Mouse (Mus musculus) liver, postnatal 0 days (tissue): ENCODE results near the gene Stx1a. TPM values are rescaled to one million over a fixed set of nuclear protein-coding genes. Genes with fewer than 3 reads are reported as not detected.
A peak's percentile ranks its signal among the peaks of the same experiment; 100 is the strongest.

Experiments used
- ATAC-seq: fragments of 200-750 bp; cut with Nextera tagmentation; 2 replicates; pipeline ENCODE4 v1.8.0; 2017; ENCODE audit warnings: mild to moderate bottlenecking, moderate library complexity
- DNase-seq: peaks from one replicate; pipeline ENCODE4 v3.0.0-alpha.2; 2016
- H3K27ac ChIP-seq: fragments of 300-500 bp; sonication (generic); 2 replicates; pipeline ENCODE4 v1.5.1; 2014; ENCODE audit warnings: antibody characterized with exemption, moderate library complexity, mild to moderate bottlenecking, low read depth
- H3K27me3 ChIP-seq: fragments of 300-500 bp; sonication (generic); 2 replicates; pipeline ENCODE4 v1.6.1; 2014; ENCODE audit warnings: low read length, control low read depth, mixed read lengths; ENCODE audit not compliant: insufficient read depth
- H3K36me3 ChIP-seq: fragments of 300-500 bp; sonication (generic); replicated peaks from 2 replicates; pipeline ENCODE4 v1.6.1; 2014; ENCODE audit warnings: mild to moderate bottlenecking, control low read depth, low read length, moderate library complexity, mixed read lengths; ENCODE audit not compliant: insufficient read depth
- H3K4me1 ChIP-seq: fragments of 300-500 bp; sonication (generic); 2 replicates; pipeline ENCODE4 v1.6.1; 2014; ENCODE audit warnings: antibody characterized with exemption, mild to moderate bottlenecking, control low read depth; ENCODE audit not compliant: insufficient read depth
- H3K4me2 ChIP-seq: fragments of 300-500 bp; sonication (generic); 2 replicates; pipeline ENCODE4 v1.6.1; 2014; ENCODE audit warnings: low read depth, mild to moderate bottlenecking, low read length, moderate library complexity, mixed read lengths
- H3K4me3 ChIP-seq: fragments of 300-500 bp; sonication (generic); 2 replicates; pipeline ENCODE4 v1.5.1; 2014; ENCODE audit warnings: low read depth, low read length
- H3K9ac ChIP-seq: fragments of 300-500 bp; sonication (generic); replicated peaks from 2 replicates; pipeline ENCODE4 v1.6.1; 2014; ENCODE audit warnings: mild to moderate bottlenecking, moderate library complexity
- H3K9me3 ChIP-seq: fragments of 300-500 bp; sonication (generic); 2 replicates; pipeline ENCODE4 v1.6.1; 2016; ENCODE audit warnings: mild to moderate bottlenecking, control low read depth, low read length, mixed read lengths
- CTCF ChIP-seq: sonication (generic); IDR thresholded peaks from 2 replicates; pipeline ENCODE4 v1.5.1; 2016; ENCODE audit warnings: antibody characterized with exemption, low read depth
- EP300 ChIP-seq: IDR thresholded peaks from 2 replicates; pipeline ENCODE4 v1.6.1; 2016; ENCODE audit warnings: antibody characterized with exemption, low read depth, mild to moderate bottlenecking
- whole genome bisulfite sequencing: fragments of 180-500 bp; shearing (Covaris S2); extraction: QIAGEN DNeasy Blood & Tissue Kit; methylation state at CpG from one replicate; pipeline ENCODE4 v1.1.7; 2014; ENCODE audit not compliant: insufficient replicate concordance; 5-methylcytosine and 5-hydroxymethylcytosine counted together
- polyA plus RNA-seq: library from polyadenylated mRNA; unstranded; fragments of >200 nt; fragmentation: Nextera tagmentation; extraction: Ambion mirVana; gene quantifications from 2 replicates; pipeline ENCODE4 v1.2.1, GENCODE M21; 2015

Gene Stx1a
- polyA plus RNA-seq, 1 experiment from 2014 or later, result 2.3 TPM

GRCm38 (mm10) chr5:135086871-135087270, 63.6 kb downstream of the Stx1a start:
- no peak overlapping the region for H3K4me2 ChIP-seq
- no peak for ATAC-seq
- no peak overlapping the region for H3K27ac ChIP-seq
- no peak for TF ChIP-seq CTCF
- no peak for TF ChIP-seq EP300
- 55% methylated on average over 4 of the region's 4 CpGs for WGBS
- no peaks in the 10 kb centered on the region for H3K4me1 ChIP-seq
- no peaks in the 10 kb centered on the region for H3K9me3 ChIP-seq
- no peaks in the 10 kb centered on the region for H3K36me3 ChIP-seq
- H3K4me3 ChIP-seq, result no peak overlapping the region
- peaks cover 31% of the 10 kb centered on the region for H3K27me3 ChIP-seq
- no peak overlapping the region for H3K9ac ChIP-seq
- no peak for DNase-seq

GRCm38 (mm10) chr5:135089653-135090052, 66.4 kb downstream of the Stx1a start, which contains the start of gene Mlxipl:
TSS of gene Mlxipl (plus strand) at chr5:135089890.
- H3K4me3 ChIP-seq, result no peak within 1 kb of the TSS
- peak; percentile 39 for DNase-seq
- TF ChIP-seq CTCF (0 out of 2 replicates have a peak, but pooled peaks have one; percentile 5), EP300 (no peak)
- H3K9me3 ChIP-seq, result no peaks in the 10 kb centered on the region
- WGBS, result 6% methylated on average over 37 of the region's 39 CpGs
- no peaks in the 10 kb centered on the region for H3K4me1 ChIP-seq
- no peak within 1 kb of the TSS for H3K27ac ChIP-seq
- ATAC-seq, result peak; percentile 86
- no peaks in the 10 kb centered on the region for H3K36me3 ChIP-seq
- peaks cover 38% of the 10 kb centered on the region for H3K27me3 ChIP-seq
- H3K4me2 ChIP-seq, result 0 out of 2 replicates have a peak within 1 kb of the TSS, but pooled peaks have one; percentile 22
- no peak within 1 kb of the TSS for H3K9ac ChIP-seq

Other genes starting within 250 kb of the Stx1a start
- not detected in 2 replicates for gene Tmem270, start 116.7 kb upstream of the Stx1a start, polyA plus RNA-seq
- 138 and 152 TPM in 2 replicates for gene Cldn13, start 108.0 kb upstream of the Stx1a start, polyA plus RNA-seq
- gene Mettl27, start 91.1 kb upstream of the Stx1a start, polyA plus RNA-seq, result 17.3 and 21.7 TPM in 2 replicates
- 0.13 and 0.32 TPM in 2 replicates for gene Cldn4, start 76.5 kb upstream of the Stx1a start, polyA plus RNA-seq
- gene Cldn3, start 37.3 kb upstream of the Stx1a start, polyA plus RNA-seq, result 65.0 and 73.7 TPM in 2 replicates
- gene Abhd11, start 14.3 kb upstream of the Stx1a start, polyA plus RNA-seq, result 47.9 and 49.2 TPM in 2 replicates
- 28.7 and 33.3 TPM in 2 replicates for gene Dnajc30, start 40.7 kb downstream of the Stx1a start, polyA plus RNA-seq
- 38.3 TPM in 2 replicates for gene Bud23, start 41.5 kb downstream of the Stx1a start, polyA plus RNA-seq
- gene Vps37d, start 54.8 kb downstream of the Stx1a start, polyA plus RNA-seq, result 0.53 and 0.80 TPM in 2 replicates
- gene Mlxipl, start 66.4 kb downstream of the Stx1a start, polyA plus RNA-seq, result 18.2 and 19.5 TPM in 2 replicates
- 10.4 and 12.3 TPM in 2 replicates for gene Tbl2, start 126.2 kb downstream of the Stx1a start, polyA plus RNA-seq
- 30.1 and 32.6 TPM in 2 replicates for gene Bcl7b, start 144.8 kb downstream of the Stx1a start, polyA plus RNA-seq
- gene Baz1b, start 163.8 kb downstream of the Stx1a start, polyA plus RNA-seq, result 10.5 and 11.7 TPM in 2 replicates
- gene Fzd9, start 227.7 kb downstream of the Stx1a start, polyA plus RNA-seq, result 0.16 and 0.25 TPM in 2 replicates